Mouse (Mus musculus): ENCODE measurements at regions not wholly inside any gene's neighbourhood (a gene's known extent, or its start where the extent isn't known, plus 50 kb on each side); places are given as distances from the start of the nearest gene placed in this dataset.

GRCm38 (mm10) chr14:86178517-86178916 lies 962.5 kb downstream of the Diaph3 start:
- WGBS: 81% methylated on average over 4 of the region's 4 CpGs
- Histone ChIP-seq H3K9ac (ENCODE audit: low read length) (no peak overlapping the region), H3K4me3 (ENCODE audit: low read depth, low read length) (no peak overlapping the region), H3K27ac (replicated peaks; ENCODE audit: low read depth, low read length) (no peak overlapping the region), H3K9me3 (ENCODE audit: control insufficient read depth, low read length) (no peaks in the 10 kb centered on the region), H3K4me2 (ENCODE audit: low read depth, severe bottlenecking) (no peak overlapping the region), H3K4me1 (ENCODE audit: control insufficient read depth, insufficient read depth, low read length) (no peaks in the 10 kb centered on the region; the same call in 1 of the 2 replicates), H3K36me3 (ENCODE audit: control insufficient read depth, insufficient read depth, low read length) (no peaks in the 10 kb centered on the region), H3K27me3 (ENCODE audit: control insufficient read depth, insufficient read depth, low read length) (no peaks in the 10 kb centered on the region)
- ATAC-seq (ENCODE audit: insufficient number of reproducible peaks, low FRiP score, low TSS enrichment, low read depth): no peak
- DNase-seq (ENCODE audit: low spot score): no peak

- ATAC-seq (ENCODE audit: insufficient number of reproducible peaks, low FRiP score, low TSS enrichment, low read depth): no peak
- WGBS: 87% methylated on average over 1 of the region's 1 CpGs
Observed at GRCm38 (mm10) chr14:86171118-86171517, 969.9 kb downstream of the Diaph3 start.

GRCm38 (mm10) chr14:86159151-86159550 lies 981.9 kb downstream of the Diaph3 start:
- Histone ChIP-seq H3K4me3 (ENCODE audit: low read depth, low read length) (no peak overlapping the region), H3K9me3 (ENCODE audit: control insufficient read depth, low read length) (no peaks in the 10 kb centered on the region), H3K36me3 (ENCODE audit: control insufficient read depth, insufficient read depth, low read length) (no peaks in the 10 kb centered on the region), H3K27ac (replicated peaks; ENCODE audit: low read depth, low read length) (no peak overlapping the region), H3K4me1 (ENCODE audit: control insufficient read depth, insufficient read depth, low read length) (no peaks in the 10 kb centered on the region), H3K4me2 (ENCODE audit: low read depth, severe bottlenecking) (no peak overlapping the region), H3K27me3 (ENCODE audit: control insufficient read depth, insufficient read depth, low read length) (no peaks in the 10 kb centered on the region), H3K9ac (ENCODE audit: low read length) (no peak overlapping the region)
- WGBS: 88% methylated on average over 10 of the region's 10 CpGs
- DNase-seq (ENCODE audit: low spot score) (no peak), ATAC-seq (ENCODE audit: insufficient number of reproducible peaks, low FRiP score, low TSS enrichment, low read depth) (no peak)

More at GRCm38 (mm10) chr14:86171118-86171517, 969.9 kb downstream of the Diaph3 start:
- no peak overlapping the region for H3K4me3 ChIP-seq (ENCODE audit: low read depth, low read length)
- no peak overlapping the region for H3K9ac ChIP-seq (ENCODE audit: low read length)
- no peak overlapping the region for H3K27ac ChIP-seq (replicated peaks; ENCODE audit: low read depth, low read length)
- no peaks in the 10 kb centered on the region for H3K4me1 ChIP-seq (ENCODE audit: control insufficient read depth, insufficient read depth, low read length)
- no peak overlapping the region for H3K4me2 ChIP-seq (ENCODE audit: low read depth, severe bottlenecking)
- H3K9me3 ChIP-seq (ENCODE audit: control insufficient read depth, low read length): no peaks in the 10 kb centered on the region
- no peaks in the 10 kb centered on the region for H3K27me3 ChIP-seq (ENCODE audit: control insufficient read depth, insufficient read depth, low read length)
- no peaks in the 10 kb centered on the region for H3K36me3 ChIP-seq (ENCODE audit: control insufficient read depth, insufficient read depth, low read length)
- DNase-seq (ENCODE audit: low spot score): no peak

- H3K9ac ChIP-seq (ENCODE audit: low read length): no peak overlapping the region
- no peaks in the 10 kb centered on the region for H3K36me3 ChIP-seq (ENCODE audit: control insufficient read depth, insufficient read depth, low read length)
- DNase-seq (ENCODE audit: low spot score): no peak
- no peak overlapping the region for H3K4me2 ChIP-seq (ENCODE audit: low read depth, severe bottlenecking)
- WGBS: 96% methylated on average over 3 of the region's 3 CpGs
- H3K9me3 ChIP-seq (ENCODE audit: control insufficient read depth, low read length): no peaks in the 10 kb centered on the region
- H3K27ac ChIP-seq (replicated peaks; ENCODE audit: low read depth, low read length): no peak overlapping the region
- ATAC-seq (ENCODE audit: insufficient number of reproducible peaks, low FRiP score, low TSS enrichment, low read depth): no peak
- H3K27me3 ChIP-seq (ENCODE audit: control insufficient read depth, insufficient read depth, low read length): no peaks in the 10 kb centered on the region
- no peak overlapping the region for H3K4me3 ChIP-seq (ENCODE audit: low read depth, low read length)
- no peaks in the 10 kb centered on the region for H3K4me1 ChIP-seq (ENCODE audit: control insufficient read depth, insufficient read depth, low read length)
Observed at GRCm38 (mm10) chr14:86154688-86155087, 986.3 kb downstream of the Diaph3 start.

- no peak overlapping the region for H3K4me2 ChIP-seq (ENCODE audit: low read depth, severe bottlenecking)
- ATAC-seq (ENCODE audit: insufficient number of reproducible peaks, low FRiP score, low TSS enrichment, low read depth): no peak
Observed at GRCm38 (mm10) chr14:86151276-86151675, 989.8 kb downstream of the Diaph3 start.

GRCm38 (mm10) chr14:86150329-86150866 lies 990.6 kb downstream of the Diaph3 start:
- WGBS: 96% methylated on average over 3 of the region's 3 CpGs
- Histone ChIP-seq H3K27me3 (ENCODE audit: control insufficient read depth, insufficient read depth, low read length) (no peaks in the 10 kb centered on the region), H3K4me2 (ENCODE audit: low read depth, severe bottlenecking) (no peak overlapping the region), H3K9me3 (ENCODE audit: control insufficient read depth, low read length) (no peaks in the 10 kb centered on the region), H3K9ac (ENCODE audit: low read length) (no peak overlapping the region), H3K27ac (replicated peaks; ENCODE audit: low read depth, low read length) (no peak overlapping the region), H3K4me1 (ENCODE audit: control insufficient read depth, insufficient read depth, low read length) (no peaks in the 10 kb centered on the region), H3K36me3 (ENCODE audit: control insufficient read depth, insufficient read depth, low read length) (no peaks in the 10 kb centered on the region), H3K4me3 (ENCODE audit: low read depth, low read length) (no peak overlapping the region)
- no peak for ATAC-seq (ENCODE audit: insufficient number of reproducible peaks, low FRiP score, low TSS enrichment, low read depth)
- DNase-seq (ENCODE audit: low spot score): no peak

More at GRCm38 (mm10) chr14:86151276-86151675, 989.8 kb downstream of the Diaph3 start:
- no peaks in the 10 kb centered on the region for H3K36me3 ChIP-seq (ENCODE audit: control insufficient read depth, insufficient read depth, low read length)
- H3K27ac ChIP-seq (replicated peaks; ENCODE audit: low read depth, low read length): no peak overlapping the region
- H3K4me1 ChIP-seq (ENCODE audit: control insufficient read depth, insufficient read depth, low read length): no peaks in the 10 kb centered on the region
- H3K4me3 ChIP-seq (ENCODE audit: low read depth, low read length): no peak overlapping the region
- no peak for DNase-seq (ENCODE audit: low spot score)
- WGBS: 89% methylated on average over 1 of the region's 1 CpGs
- H3K9ac ChIP-seq (ENCODE audit: low read length): no peak overlapping the region
- no peaks in the 10 kb centered on the region for H3K27me3 ChIP-seq (ENCODE audit: control insufficient read depth, insufficient read depth, low read length)
- no peaks in the 10 kb centered on the region for H3K9me3 ChIP-seq (ENCODE audit: control insufficient read depth, low read length)

GRCm38 (mm10) chr14:86115254-86116057 lies 1025.6 kb downstream of the Diaph3 start:
- ATAC-seq (ENCODE audit: insufficient number of reproducible peaks, low FRiP score, low TSS enrichment, low read depth): no peak
- no peaks in the 10 kb centered on the region for H3K36me3 ChIP-seq (ENCODE audit: control insufficient read depth, insufficient read depth, low read length)
- no peak overlapping the region for H3K4me3 ChIP-seq (ENCODE audit: low read depth, low read length)
- H3K4me1 ChIP-seq (ENCODE audit: control insufficient read depth, insufficient read depth, low read length): no peaks in the 10 kb centered on the region
- no peaks in the 10 kb centered on the region for H3K27me3 ChIP-seq (ENCODE audit: control insufficient read depth, insufficient read depth, low read length)
- no peaks in the 10 kb centered on the region for H3K9me3 ChIP-seq (ENCODE audit: control insufficient read depth, low read length)
- no peak overlapping the region for H3K9ac ChIP-seq (ENCODE audit: low read length)
- H3K27ac ChIP-seq (replicated peaks; ENCODE audit: low read depth, low read length): no peak overlapping the region
- DNase-seq (ENCODE audit: low spot score): no peak
- no peak overlapping the region for H3K4me2 ChIP-seq (ENCODE audit: low read depth, severe bottlenecking)
- 72% methylated on average over 4 of the region's 4 CpGs for WGBS

GRCm38 (mm10) chr14:86101497-86101896 lies 1039.5 kb downstream of the Diaph3 start:
- Histone ChIP-seq H3K36me3 (ENCODE audit: control insufficient read depth, insufficient read depth, low read length) (no peaks in the 10 kb centered on the region), H3K4me1 (ENCODE audit: control insufficient read depth, insufficient read depth, low read length) (no peaks in the 10 kb centered on the region), H3K27me3 (ENCODE audit: control insufficient read depth, insufficient read depth, low read length) (no peaks in the 10 kb centered on the region), H3K4me2 (ENCODE audit: low read depth, severe bottlenecking) (no peak overlapping the region), H3K4me3 (ENCODE audit: low read depth, low read length) (no peak overlapping the region), H3K9ac (ENCODE audit: low read length) (no peak overlapping the region), H3K9me3 (ENCODE audit: control insufficient read depth, low read length) (no peaks in the 10 kb centered on the region), H3K27ac (replicated peaks; ENCODE audit: low read depth, low read length) (no peak overlapping the region)
- ATAC-seq (ENCODE audit: insufficient number of reproducible peaks, low FRiP score, low TSS enrichment, low read depth): no peak
- no peak for DNase-seq (ENCODE audit: low spot score)
- WGBS: 88% methylated on average over 1 of the region's 1 CpGs
